Mouse (Mus musculus) activated CD4-positive, CD25-positive, alpha-beta regulatory T cell, adult 4 months (primary cell): ENCODE results near the gene L3hypdh. TPM values are rescaled to one million over a fixed set of nuclear protein-coding genes. Genes with fewer than 3 reads are reported as not detected.

Source experiments
- ATAC-seq: one replicate; pipeline ENCODE4 v1.8.0; 2017
- polyA plus RNA-seq, 2 experiments: library from polyadenylated mRNA; unstranded; fragments of 100-300 nt; shearing (Covaris generic); gene quantifications; one replicate each; pipeline ENCODE4 v1.2.1; 2017

L3hypdh gene
- polyA plus RNA-seq = under 1 TPM; 0.25 to 0.40 TPM

GRCm38 (mm10) chr12:72085329-72086165 is at the start of gene L3hypdh, which contains the start of gene Jkamp:
TSS of gene L3hypdh (minus strand) at chr12:72085439.
TSS of gene Jkamp (plus strand) at chr12:72085589.
- peak; percentile 94 for ATAC-seq

- no peak for ATAC-seq
Observed at GRCm38 (mm10) chr12:72129203-72129602, 44.0 kb upstream of the L3hypdh start.

- no peak for ATAC-seq
Observed at GRCm38 (mm10) chr12:72115686-72116345, 30.6 kb upstream of the L3hypdh start.

- no peak for ATAC-seq
Observed at GRCm38 (mm10) chr12:72115126-72115525, 29.9 kb upstream of the L3hypdh start.

- ATAC-seq = peak; percentile 65
Observed at GRCm38 (mm10) chr12:72104525-72105281, 19.5 kb upstream of the L3hypdh start.

GRCm38 (mm10) chr12:72104027-72104426 is 18.8 kb upstream of the L3hypdh start:
- ATAC-seq = no peak

GRCm38 (mm10) chr12:72102776-72103175 is 17.5 kb upstream of the L3hypdh start:
- no peak for ATAC-seq

- ATAC-seq = no peak
Observed at GRCm38 (mm10) chr12:72096966-72097365, 11.7 kb upstream of the L3hypdh start.

GRCm38 (mm10) chr12:72089802-72090201 is 4.6 kb upstream of the L3hypdh start:
- no peak for ATAC-seq

- ATAC-seq = peak; percentile 1
Observed at GRCm38 (mm10) chr12:72086166-72086825, 1.1 kb upstream of the L3hypdh start.

- no peak for ATAC-seq
Observed at GRCm38 (mm10) chr12:72085024-72085328, 263 bp downstream of the L3hypdh start.

- no peak for ATAC-seq
Observed at GRCm38 (mm10) chr12:72084261-72085023, 797 bp downstream of the L3hypdh start.

GRCm38 (mm10) chr12:72083265-72083664 is 2.0 kb downstream of the L3hypdh start:
- ATAC-seq = no peak

GRCm38 (mm10) chr12:72082370-72082769 is 2.9 kb downstream of the L3hypdh start:
- ATAC-seq = no peak

- ATAC-seq = no peak
Observed at GRCm38 (mm10) chr12:72081961-72082360, 3.3 kb downstream of the L3hypdh start.

- ATAC-seq = no peak
Observed at GRCm38 (mm10) chr12:72078248-72078647, 7.0 kb downstream of the L3hypdh start.

- peak; percentile 89 for ATAC-seq
Observed at GRCm38 (mm10) chr12:72070327-72071269, 14.6 kb downstream of the L3hypdh start, which contains the start of gene Gpr135. TSS of gene Gpr135 (minus strand) at chr12:72071125.

- ATAC-seq = peak; percentile 20
Observed at GRCm38 (mm10) chr12:72069626-72070326, 15.5 kb downstream of the L3hypdh start.

- no peak for ATAC-seq
Observed at GRCm38 (mm10) chr12:72057780-72058179, 27.5 kb downstream of the L3hypdh start.

- ATAC-seq = no peak
Observed at GRCm38 (mm10) chr12:72053851-72054250, 31.4 kb downstream of the L3hypdh start.
